Mouse (Mus musculus) lung, postnatal 14 days (tissue): ENCODE measurements around the gene Gm10392.

Experiments used
- DNase-seq: peaks from one replicate; pipeline ENCODE4 v3.0.0; 2021

Gm10392 gene

GRCm38 (mm10) chr11:77507426-77507825, 11.6 kb downstream of the Gm10392 start:
- no peak for DNase-seq

- no peak for DNase-seq
Measured at GRCm38 (mm10) chr11:77506941-77507340, 12.1 kb downstream of the Gm10392 start.

GRCm38 (mm10) chr11:77506273-77506672, 12.7 kb downstream of the Gm10392 start:
- no peak for DNase-seq

GRCm38 (mm10) chr11:77505291-77505980, 13.6 kb downstream of the Gm10392 start:
- no peak for DNase-seq

- no peak for DNase-seq
Measured at GRCm38 (mm10) chr11:77504377-77504776, 14.6 kb downstream of the Gm10392 start.

GRCm38 (mm10) chr11:77503511-77503910, 15.5 kb downstream of the Gm10392 start:
- peak; percentile 46 for DNase-seq

GRCm38 (mm10) chr11:77502481-77502880, 16.5 kb downstream of the Gm10392 start:
- no peak for DNase-seq

- no peak for DNase-seq
Measured at GRCm38 (mm10) chr11:77501971-77502370, 17.0 kb downstream of the Gm10392 start.

- peak; percentile 87 for DNase-seq
Measured at GRCm38 (mm10) chr11:77501392-77501791, 17.6 kb downstream of the Gm10392 start.

GRCm38 (mm10) chr11:77500361-77501325, 18.4 kb downstream of the Gm10392 start:
- no peak for DNase-seq

- no peak for DNase-seq
Measured at GRCm38 (mm10) chr11:77499354-77499753, 19.6 kb downstream of the Gm10392 start.

GRCm38 (mm10) chr11:77498261-77499139, 20.5 kb downstream of the Gm10392 start:
- no peak for DNase-seq

- peak; percentile 57 for DNase-seq
Measured at GRCm38 (mm10) chr11:77497851-77498250, 21.1 kb downstream of the Gm10392 start.

GRCm38 (mm10) chr11:77497341-77497756, 21.6 kb downstream of the Gm10392 start:
- peak; percentile 88 for DNase-seq

GRCm38 (mm10) chr11:77495507-77495906, 23.5 kb downstream of the Gm10392 start:
- DNase-seq, result no peak

GRCm38 (mm10) chr11:77494782-77495181, 24.2 kb downstream of the Gm10392 start:
- no peak for DNase-seq

- no peak for DNase-seq
Measured at GRCm38 (mm10) chr11:77494344-77494676, 24.7 kb downstream of the Gm10392 start.

GRCm38 (mm10) chr11:77493512-77494343, 25.3 kb downstream of the Gm10392 start, which contains the start of gene Git1:
Gene Git1, plus strand, starts transcription at chr11:77493562.
- peak; percentile 60 for DNase-seq

GRCm38 (mm10) chr11:77492911-77493332, 26.1 kb downstream of the Gm10392 start:
- DNase-seq, result peak; percentile 94

- no peak for DNase-seq
Measured at GRCm38 (mm10) chr11:77492311-77492871, 26.6 kb downstream of the Gm10392 start.

GRCm38 (mm10) chr11:77491502-77492291, 27.3 kb downstream of the Gm10392 start:
- DNase-seq, result peak; percentile 63
